Mouse (Mus musculus): ENCODE data around the gene Lepr. TPM values are rescaled to one million over a fixed set of nuclear protein-coding genes. Genes with fewer than 3 reads are reported as not detected.

The Lepr gene
- polyA plus RNA-seq, 1 experiment = not detected

DNA sequence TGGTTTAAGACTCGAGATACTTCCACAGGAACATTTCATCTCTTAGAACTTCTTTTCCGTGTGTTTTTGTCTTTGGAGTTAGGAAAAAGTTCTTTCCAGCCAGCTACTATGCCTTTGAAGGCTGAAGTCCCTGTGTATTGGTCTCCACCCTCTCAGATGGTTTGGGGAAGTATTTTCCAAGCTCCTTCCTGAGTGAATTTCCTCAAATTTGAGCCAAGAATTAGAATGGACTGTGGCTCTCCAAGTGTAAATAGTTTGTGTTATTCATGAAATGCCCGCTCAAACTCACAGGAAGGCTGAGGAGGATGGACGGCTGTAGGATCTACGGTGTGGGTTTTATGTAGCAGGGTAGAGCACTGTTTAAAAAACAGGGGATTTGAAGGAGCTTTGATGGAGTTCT is 27.6 kb upstream of the Lepr start:
- no peaks in the 10 kb centered on the region for H3K27me3 ChIP-seq (replicated peaks)
- H3K36me3 ChIP-seq (replicated peaks; ENCODE audit: low read length) = no peaks in the 10 kb centered on the region
- H3K9me3 ChIP-seq = peaks cover 7% of the 10 kb centered on the region; the same call in 1 of the 2 replicates
- H3K4me1 ChIP-seq = peaks cover 4% of the 10 kb centered on the region; the same call in 1 of the 2 replicates
- TF ChIP-seq FLI1 (IDR thresholded peaks at IDR 0.05; ENCODE audit: low read length) = no peak
- TF ChIP-seq GATA1 (IDR thresholded peaks at IDR 0.05; ENCODE audit: borderline replicate concordance, low read length) = no peak
- H3K4me3 ChIP-seq (replicated peaks) = no peak overlapping the region

DNA sequence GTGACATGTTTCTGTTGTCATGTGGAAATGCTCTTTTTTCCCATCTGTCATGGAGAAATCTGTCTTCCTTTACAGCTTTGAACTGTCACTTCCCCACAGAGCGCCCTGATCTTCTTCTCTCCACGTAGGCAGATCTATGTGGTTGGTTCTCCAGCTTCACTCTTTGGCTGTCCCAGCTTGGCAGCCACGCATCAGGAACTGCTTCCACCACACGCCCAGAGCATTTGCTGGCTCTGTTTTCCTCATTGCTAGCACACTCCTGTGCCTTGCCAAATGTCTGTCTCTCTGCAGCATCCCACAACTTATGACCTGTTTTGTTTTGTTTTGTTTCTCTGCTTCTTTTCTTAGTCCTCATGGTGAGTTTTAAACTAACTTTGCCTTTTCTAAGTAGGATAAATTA is 24.3 kb upstream of the Lepr start:
- H3K27me3 ChIP-seq (replicated peaks) = no peaks in the 10 kb centered on the region
- TF ChIP-seq GATA1 (IDR thresholded peaks at IDR 0.05; ENCODE audit: borderline replicate concordance, low read length) = no peak
- no peak for TF ChIP-seq FLI1 (IDR thresholded peaks at IDR 0.05; ENCODE audit: low read length)
- H3K4me3 ChIP-seq (replicated peaks) = no peak overlapping the region

DNA sequence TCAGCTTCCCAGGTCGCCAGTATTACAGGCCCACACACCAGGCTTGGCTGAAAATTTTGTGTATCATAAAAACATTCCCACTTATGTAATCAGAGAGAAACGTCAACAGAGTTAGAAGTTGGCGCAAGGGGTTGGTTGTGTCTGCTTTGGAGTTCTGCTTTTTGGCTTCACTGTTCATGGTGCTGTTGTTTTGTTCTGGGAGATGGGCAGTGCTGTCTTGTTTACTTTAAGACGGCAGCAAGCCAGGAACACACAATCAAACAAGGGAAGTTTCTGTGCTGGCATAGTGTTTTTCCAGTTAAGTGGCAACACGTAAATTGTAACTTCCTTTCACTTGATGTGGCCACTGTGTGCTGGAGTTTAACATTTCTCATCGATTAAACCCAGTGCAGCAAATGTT is 22.7 kb upstream of the Lepr start:
- TF ChIP-seq GATA1 (IDR thresholded peaks at IDR 0.05; ENCODE audit: borderline replicate concordance, low read length) = no peak
- no peak for TF ChIP-seq FLI1 (IDR thresholded peaks at IDR 0.05; ENCODE audit: low read length)
- no peak overlapping the region for H3K4me3 ChIP-seq (replicated peaks)
- H3K27me3 ChIP-seq (replicated peaks) = no peaks in the 10 kb centered on the region
- peaks cover 12% of the 10 kb centered on the region; the same call in 1 of the 2 replicates for H3K9me3 ChIP-seq
- no peaks in the 10 kb centered on the region for H3K4me1 ChIP-seq
- no peaks in the 10 kb centered on the region for H3K36me3 ChIP-seq (replicated peaks; ENCODE audit: low read length)

More for the DNA sequence above, 24.3 kb upstream of the Lepr start:
- Histone ChIP-seq H3K9me3 (peaks cover 10% of the 10 kb centered on the region; the same call in 1 of the 2 replicates), H3K36me3 (replicated peaks; ENCODE audit: low read length) (no peaks in the 10 kb centered on the region), H3K4me1 (no peaks in the 10 kb centered on the region)

DNA sequence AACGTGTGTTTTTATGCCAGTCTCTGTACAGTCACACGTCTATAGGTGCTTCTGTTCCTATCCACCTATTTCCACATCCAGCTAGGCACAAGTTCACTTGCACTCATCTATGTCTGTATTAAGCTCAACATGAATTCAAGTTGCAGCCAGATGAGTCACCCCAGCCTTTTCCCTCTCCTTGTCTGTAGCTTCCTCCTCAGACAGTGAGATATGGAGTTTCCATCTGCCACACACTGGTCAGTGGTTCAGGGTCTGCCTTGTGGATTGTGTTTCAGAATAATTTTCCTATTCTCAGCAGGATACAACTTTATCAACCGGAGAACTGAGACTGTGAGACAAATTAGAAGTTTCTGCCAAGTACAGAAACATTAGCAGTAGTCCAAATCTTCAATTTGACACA is 20.0 kb upstream of the Lepr start:
- H3K36me3 ChIP-seq (replicated peaks; ENCODE audit: low read length) = no peaks in the 10 kb centered on the region
- H3K9me3 ChIP-seq = peaks cover 12% of the 10 kb centered on the region; the same call in 1 of the 2 replicates
- no peaks in the 10 kb centered on the region for H3K27me3 ChIP-seq (replicated peaks)
- H3K4me3 ChIP-seq (replicated peaks) = no peak overlapping the region
- no peaks in the 10 kb centered on the region for H3K4me1 ChIP-seq
- TF ChIP-seq FLI1 (IDR thresholded peaks at IDR 0.05; ENCODE audit: low read length) = no peak
- no peak for TF ChIP-seq GATA1 (IDR thresholded peaks at IDR 0.05; ENCODE audit: borderline replicate concordance, low read length)

DNA sequence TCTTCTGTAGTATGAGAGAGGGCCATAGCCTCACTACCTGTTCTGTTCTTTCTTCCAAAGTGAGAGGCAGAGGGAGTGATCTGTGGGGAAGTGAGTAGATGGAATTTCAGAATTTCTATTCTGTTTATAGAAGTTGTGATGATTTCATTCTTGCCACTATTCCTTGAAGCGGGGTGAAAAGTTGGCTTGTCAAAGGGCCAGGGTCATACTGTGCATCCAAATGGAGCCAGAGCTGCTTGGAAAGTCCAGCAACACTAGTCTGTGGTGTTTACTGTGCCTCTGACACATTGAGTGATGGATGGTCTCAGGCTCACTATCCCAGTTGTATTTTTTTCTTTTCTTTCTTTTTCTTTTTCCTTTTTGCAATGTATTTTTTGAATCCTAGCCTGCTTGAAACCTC is 17.8 kb upstream of the Lepr start:
- Histone ChIP-seq H3K27me3 (replicated peaks) (no peaks in the 10 kb centered on the region), H3K4me1 (no peaks in the 10 kb centered on the region), H3K36me3 (replicated peaks; ENCODE audit: low read length) (no peaks in the 10 kb centered on the region), H3K9me3 (peaks cover 5% of the 10 kb centered on the region; the same call in 1 of the 2 replicates), H3K4me3 (replicated peaks) (no peak overlapping the region)
- TF ChIP-seq FLI1 (IDR thresholded peaks at IDR 0.05; ENCODE audit: low read length) = no peak
- TF ChIP-seq GATA1 (IDR thresholded peaks at IDR 0.05; ENCODE audit: borderline replicate concordance, low read length) = no peak

DNA sequence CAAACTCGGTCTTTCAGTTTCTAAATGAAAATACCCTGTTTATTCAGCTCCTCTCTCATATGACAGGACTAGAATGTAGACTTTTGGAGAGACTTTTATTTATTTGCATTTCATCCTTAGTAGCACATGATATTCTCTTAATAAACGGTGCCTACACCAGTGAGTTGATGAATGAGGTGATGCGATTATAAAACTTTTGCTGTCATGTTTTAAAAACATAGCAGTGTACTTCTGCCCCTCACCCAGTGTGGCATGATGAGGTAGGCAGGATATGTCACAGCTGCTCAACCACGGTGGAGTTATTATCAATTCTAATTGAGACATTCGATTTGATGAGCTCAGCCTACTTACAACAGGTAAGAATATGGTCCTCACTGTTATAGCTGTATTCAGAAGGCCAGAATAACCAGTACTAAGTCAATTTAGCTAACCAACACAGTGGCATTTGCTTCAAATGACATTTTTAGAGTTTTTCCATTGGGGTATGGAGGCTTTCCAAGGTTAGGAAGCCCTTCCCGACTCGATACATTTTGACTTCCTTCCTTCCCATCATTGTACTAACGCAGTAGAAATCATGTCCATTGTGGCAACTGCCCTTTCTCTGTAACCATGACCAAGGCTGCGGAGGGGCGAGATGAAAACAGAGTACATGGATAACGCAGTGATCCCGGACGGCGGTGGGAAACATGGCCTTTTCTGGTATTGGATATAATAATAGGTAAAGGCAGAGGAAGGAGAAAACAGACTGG is 16.1 kb upstream of the Lepr start:
- TF ChIP-seq GATA1 (IDR thresholded peaks at IDR 0.05; ENCODE audit: borderline replicate concordance, low read length) (no peak), FLI1 (IDR thresholded peaks at IDR 0.05; ENCODE audit: low read length) (no peak)
- H3K4me1 ChIP-seq = no peaks in the 10 kb centered on the region
- no peaks in the 10 kb centered on the region for H3K36me3 ChIP-seq (replicated peaks; ENCODE audit: low read length)
- peaks cover 5% of the 10 kb centered on the region; the same call in 1 of the 2 replicates for H3K9me3 ChIP-seq
- no peak overlapping the region for H3K4me3 ChIP-seq (replicated peaks)
- no peaks in the 10 kb centered on the region for H3K27me3 ChIP-seq (replicated peaks)

DNA sequence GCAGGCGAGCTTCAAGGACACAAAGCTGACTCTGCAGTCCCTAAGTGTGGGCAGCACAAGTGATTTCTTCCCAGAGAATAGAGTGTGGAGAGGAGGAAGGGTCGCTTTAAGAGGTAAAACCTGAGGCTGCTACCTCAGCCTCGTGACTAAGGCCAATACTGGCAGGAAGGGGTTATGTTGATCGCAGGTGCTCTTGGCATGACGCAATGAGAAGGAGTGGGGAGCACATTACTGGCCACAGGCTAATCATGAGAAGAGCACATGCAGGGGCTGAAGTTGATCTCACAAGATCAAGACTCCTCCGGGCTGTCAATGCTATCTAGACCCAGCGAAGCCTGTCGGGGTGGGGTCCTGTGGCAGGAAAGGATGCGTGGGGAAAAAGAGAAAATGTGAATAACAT is 11.9 kb upstream of the Lepr start:
- no peaks in the 10 kb centered on the region; the same call in 1 of the 2 replicates for H3K9me3 ChIP-seq
- H3K4me1 ChIP-seq = no peaks in the 10 kb centered on the region
- TF ChIP-seq FLI1 (IDR thresholded peaks at IDR 0.05; ENCODE audit: low read length) (no peak), GATA1 (IDR thresholded peaks at IDR 0.05; ENCODE audit: borderline replicate concordance, low read length) (no peak)
- H3K4me3 ChIP-seq (replicated peaks) = no peak overlapping the region
- H3K36me3 ChIP-seq (replicated peaks; ENCODE audit: low read length) = no peaks in the 10 kb centered on the region
- H3K27me3 ChIP-seq (replicated peaks) = no peaks in the 10 kb centered on the region

DNA sequence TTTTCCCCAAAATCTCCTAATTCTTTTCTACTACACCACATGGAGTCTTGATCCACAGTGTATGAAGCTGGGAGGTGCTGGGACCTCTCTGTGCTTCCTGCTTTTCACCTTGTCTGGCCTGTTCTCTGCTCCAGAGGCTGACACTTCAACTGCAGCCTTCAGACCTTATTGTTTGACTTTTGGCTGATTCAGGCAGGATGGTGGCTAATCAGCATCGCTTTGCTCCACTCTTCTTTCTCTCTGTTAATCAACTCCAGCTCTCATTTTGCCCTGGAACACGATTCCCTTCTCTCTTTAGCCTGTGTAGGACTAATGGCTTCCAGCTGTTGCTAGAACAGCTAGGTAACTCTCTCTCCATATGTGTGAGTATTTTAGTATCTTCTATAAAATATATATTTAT is 10.0 kb upstream of the Lepr start:
- no peaks in the 10 kb centered on the region for H3K27me3 ChIP-seq (replicated peaks)

DNA sequence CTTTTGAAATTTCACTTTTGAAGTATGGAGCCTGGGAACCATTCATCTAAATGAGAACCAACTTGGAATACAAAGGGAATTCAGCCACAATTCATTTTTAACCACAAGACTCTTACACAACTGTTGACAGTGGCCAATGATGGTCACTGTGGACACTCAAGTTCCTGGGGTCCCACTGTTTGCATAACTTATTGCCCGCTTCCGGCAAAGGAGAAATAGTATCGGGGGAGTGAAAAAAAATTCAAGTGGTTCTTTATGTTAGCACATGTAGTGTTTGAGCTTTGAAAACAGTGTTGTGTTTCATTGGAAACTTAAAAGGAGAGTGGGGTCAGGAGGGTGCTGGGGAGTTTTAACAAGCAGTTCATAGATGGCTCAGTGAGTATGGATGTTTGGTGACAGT is 9.3 kb upstream of the Lepr start:
- H3K27me3 ChIP-seq (replicated peaks) = no peaks in the 10 kb centered on the region
- no peaks in the 10 kb centered on the region for H3K4me1 ChIP-seq
- no peak overlapping the region for H3K4me3 ChIP-seq (replicated peaks)
- no peak for TF ChIP-seq GATA1 (IDR thresholded peaks at IDR 0.05; ENCODE audit: borderline replicate concordance, low read length)
- TF ChIP-seq FLI1 (IDR thresholded peaks at IDR 0.05; ENCODE audit: low read length) = no peak
- no peaks in the 10 kb centered on the region for H3K36me3 ChIP-seq (replicated peaks; ENCODE audit: low read length)
- H3K9me3 ChIP-seq = no peaks in the 10 kb centered on the region

More for the DNA sequence above, 10.0 kb upstream of the Lepr start:
- TF ChIP-seq GATA1 (IDR thresholded peaks at IDR 0.05; ENCODE audit: borderline replicate concordance, low read length) = no peak
- no peaks in the 10 kb centered on the region for H3K4me1 ChIP-seq
- no peak overlapping the region for H3K4me3 ChIP-seq (replicated peaks)
- H3K36me3 ChIP-seq (replicated peaks; ENCODE audit: low read length) = no peaks in the 10 kb centered on the region
- no peaks in the 10 kb centered on the region for H3K9me3 ChIP-seq

DNA sequence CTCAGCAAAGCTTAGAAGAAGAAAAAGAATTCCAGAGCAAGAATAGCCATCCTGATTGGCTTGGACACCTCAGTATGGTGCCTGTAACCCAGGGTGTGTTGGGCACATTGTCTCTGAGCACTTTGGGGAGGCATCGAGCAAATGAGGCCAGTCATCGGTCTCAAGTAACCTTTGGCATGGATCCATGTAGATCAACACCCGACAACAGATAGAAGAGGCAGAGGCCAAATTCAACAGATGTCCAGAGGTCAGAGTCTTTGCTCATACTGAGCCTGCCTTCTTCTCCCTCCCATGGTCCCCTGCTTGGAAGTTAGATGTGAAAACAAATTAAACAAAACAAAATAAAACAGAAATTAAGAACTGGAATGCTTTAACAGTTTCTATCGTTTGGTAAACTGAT is 6.8 kb upstream of the Lepr start:
- Histone ChIP-seq H3K36me3 (replicated peaks; ENCODE audit: low read length) (no peaks in the 10 kb centered on the region), H3K27me3 (replicated peaks) (no peaks in the 10 kb centered on the region), H3K9me3 (no peaks in the 10 kb centered on the region), H3K4me1 (no peaks in the 10 kb centered on the region), H3K4me3 (replicated peaks) (no peak overlapping the region)
- TF ChIP-seq FLI1 (IDR thresholded peaks at IDR 0.05; ENCODE audit: low read length) (no peak), GATA1 (IDR thresholded peaks at IDR 0.05; ENCODE audit: borderline replicate concordance, low read length) (no peak)

All from megakaryocyte, embryonic 14.5 days (primary cell).